Mouse (Mus musculus) testis, adult 2 months (tissue): ENCODE measurements around the gene Ubr4.
A peak's percentile ranks its signal among the peaks of the same experiment; 100 is the strongest.

ENCODE experiments used
- CTCF ChIP-seq: fragments of 200-500 bp; IDR thresholded peaks from 2 replicates; pipeline ENCODE4 v1.5.1; 2012; ENCODE audit warnings: low read depth, mild to moderate bottlenecking, inconsistent platforms, low read length, moderate library complexity; ENCODE audit not compliant: control insufficient read depth, insufficient read depth, insufficient replicate concordance
- POLR2A ChIP-seq: fragments of 200-500 bp; IDR thresholded peaks from 2 replicates; pipeline ENCODE4 v1.6.1; 2012; ENCODE audit warnings: low read depth, mild to moderate bottlenecking, inconsistent platforms, low read length, moderate library complexity; ENCODE audit not compliant: control insufficient read depth

- no peak for TF ChIP-seq CTCF
- TF ChIP-seq POLR2A, result peak; percentile 73
Observed at GRCm38 (mm10) chr4:139351931-139352711, at the start of gene Ubr4, which contains the start of the genes Mrto4 and Emc1.
